Mouse (Mus musculus) limb, embryonic 15.5 days (tissue): ENCODE data around the gene Rab8b. TPM values are rescaled to one million over a fixed set of nuclear protein-coding genes. Genes with fewer than 3 reads are reported as not detected.
A peak's percentile ranks its signal among the peaks of the same experiment; 100 is the strongest.
"Not testable (repeated sequence)": the region's sequence is repeated elsewhere in the genome, so short reads cannot be mapped to it uniquely, and the experiment has no call there.

Source experiments
- ATAC-seq: fragments of 200-750 bp; cut with Nextera tagmentation; 2 replicates; pipeline ENCODE4 v1.8.0; 2017; ENCODE audit warnings: low read depth, moderate TSS enrichment; ENCODE audit not compliant: insufficient number of reproducible peaks, low FRiP score, low TSS enrichment
- H3K27ac ChIP-seq: fragments of 300-500 bp; sonication (generic); 2 replicates; pipeline ENCODE4 v1.5.1; 2015; ENCODE audit warnings: moderate library complexity, mild to moderate bottlenecking, inconsistent platforms
- H3K27me3 ChIP-seq: fragments of 300-500 bp; sonication (generic); 2 replicates; pipeline ENCODE4 v1.6.1; 2015; ENCODE audit warnings: inconsistent platforms
- H3K36me3 ChIP-seq: fragments of 300-500 bp; sonication (generic); 2 replicates; pipeline ENCODE4 v1.6.1; 2015; ENCODE audit warnings: inconsistent platforms
- H3K4me1 ChIP-seq: fragments of 300-500 bp; sonication (generic); 2 replicates; pipeline ENCODE4 v1.6.1; 2015; ENCODE audit warnings: inconsistent platforms
- H3K4me2 ChIP-seq: fragments of 300-500 bp; sonication (generic); 2 replicates; pipeline ENCODE4 v1.6.1; 2015; ENCODE audit warnings: mild to moderate bottlenecking, inconsistent platforms
- H3K4me3 ChIP-seq: fragments of 300-500 bp; sonication (generic); 2 replicates; pipeline ENCODE4 v1.5.1; 2015; ENCODE audit warnings: mild to moderate bottlenecking, inconsistent platforms
- H3K9ac ChIP-seq: fragments of 300-500 bp; sonication (generic); 2 replicates; pipeline ENCODE4 v1.6.1; 2015; ENCODE audit warnings: inconsistent platforms
- H3K9me3 ChIP-seq: fragments of 300-500 bp; sonication (generic); 2 replicates; pipeline ENCODE4 v1.6.1; 2016; ENCODE audit warnings: inconsistent platforms
- WGBS: fragments of 180-500 bp; shearing (Covaris S2); methylation state at CpG from one replicate; pipeline ENCODE4 v1.1.7; 2015; 5-methylcytosine and 5-hydroxymethylcytosine counted together
- polyA plus RNA-seq: library from polyadenylated mRNA; unstranded; fragments of >200 nt; fragmentation: Nextera tagmentation; extraction: Ambion mirVana; gene quantifications from 2 replicates; pipeline ENCODE4 v1.2.1, GENCODE M21; 2015

Gene Rab8b
- polyA plus RNA-seq, 1 experiment from 2014 or later = 27.3 TPM

DNA sequence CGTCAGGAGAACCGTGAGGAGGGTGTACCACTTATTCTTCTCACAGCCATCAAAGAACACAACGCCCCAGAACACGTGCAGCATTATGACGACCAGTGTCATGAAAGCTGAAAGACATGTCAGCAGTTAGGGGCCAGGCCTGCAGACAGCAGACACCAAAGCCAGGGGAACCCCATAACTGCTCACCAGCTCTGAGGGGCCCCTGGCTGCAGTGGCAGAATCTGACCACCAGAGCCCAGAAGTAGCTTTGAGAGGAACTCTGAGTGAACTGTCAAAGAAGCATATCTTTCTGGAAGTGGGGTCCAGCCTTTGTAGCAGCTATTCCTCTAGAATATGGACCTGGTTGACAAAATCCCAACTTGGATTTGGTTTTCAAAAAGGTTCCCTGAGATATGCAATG, 97.2 kb downstream of the Rab8b start:
- H3K9me3 ChIP-seq, ATAC-seq, H3K9ac ChIP-seq, H3K4me3 ChIP-seq, H3K36me3 ChIP-seq, H3K27ac ChIP-seq, H3K4me2 ChIP-seq, H3K27me3 ChIP-seq, H3K4me1 ChIP-seq: not testable (repeated sequence)
- 57% methylated on average over 1 of the region's 5 CpGs for WGBS

DNA sequence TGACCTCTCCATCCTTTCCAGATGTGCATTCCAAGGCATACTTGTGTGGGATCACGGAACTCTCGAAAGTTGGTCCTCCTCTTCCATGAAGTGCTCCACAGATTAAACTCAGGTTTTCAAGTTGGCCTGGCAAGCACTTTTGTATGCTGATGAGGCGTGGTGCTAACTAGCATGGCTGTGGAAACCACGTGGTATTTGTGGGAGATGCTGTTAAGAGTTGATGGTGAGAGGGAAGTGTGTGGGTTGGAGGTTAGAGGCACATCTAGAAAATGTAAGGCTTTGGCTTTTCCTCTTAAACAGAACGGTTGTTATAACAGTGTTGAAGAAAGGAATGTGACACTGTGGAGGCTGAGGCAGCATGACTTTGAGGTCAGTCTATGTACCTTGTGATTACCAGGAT, 98.5 kb downstream of the Rab8b start:
- Histone ChIP-seq H3K9me3 (no peaks in the 10 kb centered on the region), H3K4me1 (no peaks in the 10 kb centered on the region), H3K9ac (no peak overlapping the region), H3K4me3 (no peak overlapping the region), H3K27me3 (no peaks in the 10 kb centered on the region), H3K27ac (no peak overlapping the region), H3K4me2 (no peak overlapping the region), H3K36me3 (no peaks in the 10 kb centered on the region)
- ATAC-seq = no peak
- WGBS = 65% methylated on average over 5 of the region's 5 CpGs

DNA sequence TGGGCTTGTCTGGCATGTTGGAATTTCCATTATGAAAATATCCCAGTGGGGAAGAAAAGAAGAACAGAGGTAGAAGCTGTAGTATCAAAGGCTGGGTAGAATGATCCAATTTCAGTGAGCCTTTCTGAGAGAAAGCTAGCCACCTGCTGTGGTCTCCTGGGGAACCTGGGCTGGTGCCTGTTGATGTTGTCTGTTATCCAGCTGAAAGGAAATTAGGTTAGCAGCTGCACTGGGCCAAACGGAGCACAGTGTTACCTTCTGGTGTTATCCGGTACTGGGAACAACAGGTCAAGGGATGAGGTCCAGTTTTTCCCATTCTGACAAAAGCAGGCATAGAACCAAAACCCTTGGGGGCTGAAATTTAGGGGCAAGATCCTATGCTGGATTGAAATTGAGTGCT, 106.1 kb downstream of the Rab8b start:
- ATAC-seq = no peak
- Histone ChIP-seq H3K4me1 (no peaks in the 10 kb centered on the region), H3K36me3 (no peaks in the 10 kb centered on the region), H3K27me3 (no peaks in the 10 kb centered on the region), H3K4me2 (no peak overlapping the region), H3K9ac (no peak overlapping the region), H3K9me3 (no peaks in the 10 kb centered on the region), H3K27ac (no peak overlapping the region), H3K4me3 (no peak overlapping the region)
- 30% methylated on average over 2 of the region's 2 CpGs for WGBS

DNA sequence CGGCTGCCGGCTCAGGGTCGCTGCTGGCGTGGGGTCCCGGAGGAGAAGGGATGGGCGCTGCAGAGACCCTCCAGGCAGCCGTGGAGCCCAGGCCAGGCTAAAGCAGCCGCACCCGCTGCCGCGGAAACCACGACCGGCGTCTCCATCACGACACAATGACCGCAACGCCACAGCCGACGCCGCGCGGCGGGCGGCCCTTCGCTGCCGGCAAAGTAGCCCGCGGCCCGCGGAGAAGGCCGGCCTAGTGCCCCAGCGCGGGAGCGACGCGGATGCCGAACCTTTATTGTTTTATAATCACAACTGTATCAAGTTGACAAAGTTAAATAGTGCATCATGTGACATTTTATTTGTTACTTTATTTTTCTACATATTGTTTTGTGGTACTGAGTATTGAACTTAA, 113.5 kb downstream of the Rab8b start:
- H3K4me1 ChIP-seq, H3K27ac ChIP-seq, H3K36me3 ChIP-seq, H3K27me3 ChIP-seq, H3K9me3 ChIP-seq, H3K9ac ChIP-seq, ATAC-seq: not testable (repeated sequence)
- WGBS = 6% methylated on average over 30 of the region's 37 CpGs
- H3K4me3 ChIP-seq = peak overlapping the region; percentile 31
- H3K4me2 ChIP-seq = peak overlapping the region; percentile 51

DNA sequence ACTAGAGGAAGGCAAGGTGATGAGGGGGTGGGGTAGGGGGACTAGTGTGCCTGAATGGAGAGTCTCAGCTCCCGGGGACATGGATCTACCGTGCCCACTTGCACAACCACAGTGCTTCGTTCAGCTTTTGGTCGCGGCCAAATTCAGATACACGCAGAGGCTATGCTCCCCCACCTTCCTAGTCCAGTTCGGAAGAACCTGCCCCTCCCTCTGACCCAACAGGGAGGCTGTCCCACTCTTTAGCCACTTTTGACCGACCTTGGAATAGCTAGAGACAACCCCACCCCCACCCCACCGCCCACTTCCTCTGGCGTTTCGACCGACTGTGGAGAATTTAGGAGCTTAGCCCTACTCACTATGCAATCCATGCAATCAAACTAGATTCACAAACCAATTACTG, 117.5 kb downstream of the Rab8b start:
- Histone ChIP-seq H3K27me3 (peaks cover 7% of the 10 kb centered on the region; the same call in 1 of the 2 replicates), H3K4me3 (no peak overlapping the region), H3K4me2 (no peak overlapping the region), H3K9me3 (no peaks in the 10 kb centered on the region), H3K4me1 (no peaks in the 10 kb centered on the region), H3K9ac (no peak overlapping the region), H3K27ac (no peak overlapping the region), H3K36me3 (no peaks in the 10 kb centered on the region)
- no peak for ATAC-seq
- 44% methylated on average over 12 of the region's 12 CpGs for WGBS

- H3K4me1 ChIP-seq = peaks cover 8% of the 10 kb centered on the region
- no peaks in the 10 kb centered on the region for H3K27me3 ChIP-seq
- no peaks in the 10 kb centered on the region for H3K36me3 ChIP-seq
- H3K4me3 ChIP-seq = peak within 1 kb of the TSS; percentile 79
- peak within 1 kb of the TSS; percentile 84 for H3K4me2 ChIP-seq
- ATAC-seq = no peak
- H3K27ac ChIP-seq = peak within 1 kb of the TSS; percentile 93
- no peaks in the 10 kb centered on the region for H3K9me3 ChIP-seq
- WGBS = 65% methylated on average over 5 of the region's 5 CpGs
- peak within 1 kb of the TSS; percentile 5; the same call in 1 of the 2 replicates for H3K9ac ChIP-seq
These were observed 122.7 kb downstream of the Rab8b start, which contains the start of gene Gm10647 for GRCm38 (mm10) chr9:66796739-66797138. Gm10647 (plus strand) TSS chr9:66797039.

DNA sequence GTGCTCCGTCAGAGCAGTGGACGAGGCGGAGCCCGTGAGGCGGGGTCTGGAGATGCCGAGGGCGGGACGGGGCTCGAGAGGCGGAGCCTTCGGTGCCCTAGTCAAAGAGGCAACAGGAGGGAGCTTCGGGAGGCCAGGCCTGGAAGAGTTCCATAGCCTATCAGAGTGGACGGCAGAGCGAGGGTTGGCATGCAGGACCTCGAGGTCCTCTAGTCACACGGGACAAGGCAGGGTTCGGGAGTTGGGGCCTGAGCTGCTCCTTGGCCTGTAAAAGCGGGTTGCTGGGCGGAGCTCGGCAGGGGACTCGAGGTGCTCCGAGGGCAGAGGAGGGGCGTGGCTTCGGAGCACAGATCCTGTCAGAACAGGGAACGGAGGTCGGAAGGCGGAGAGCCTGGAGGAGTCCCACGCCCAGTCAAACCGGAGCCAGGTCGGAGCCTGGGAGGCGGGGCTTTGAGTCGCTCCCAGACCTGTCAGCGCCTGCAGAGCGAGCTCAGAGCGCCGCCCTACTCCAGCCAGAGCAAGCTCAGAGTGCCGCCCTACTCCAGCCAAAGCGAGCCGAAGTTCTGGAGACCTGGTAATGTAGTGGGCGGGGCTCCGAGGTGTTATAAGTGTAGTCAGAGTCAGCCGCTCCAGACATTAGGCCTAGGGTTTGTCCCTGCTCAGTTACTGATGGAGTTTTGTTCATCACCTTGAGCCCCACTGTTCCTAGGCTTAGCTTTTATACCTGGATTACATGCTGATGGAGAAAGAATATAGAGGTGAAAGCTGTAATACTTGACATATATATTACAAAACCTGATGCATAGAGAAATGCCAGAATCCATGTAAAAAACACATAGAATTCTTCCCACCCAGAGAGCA, 123.8 kb downstream of the Rab8b start, which contains the start of gene Aph1b:
Aph1b (minus strand) TSS at position 27 of the 861 bp plus-strand sequence.
- Histone ChIP-seq H3K9me3 (no peaks in the 10 kb centered on the region), H3K36me3 (no peaks in the 10 kb centered on the region), H3K4me3 (peak within 1 kb of the TSS; percentile 79), H3K9ac (peak within 1 kb of the TSS; percentile 69), H3K4me2 (peak within 1 kb of the TSS; percentile 84), H3K27me3 (no peaks in the 10 kb centered on the region), H3K27ac (peak within 1 kb of the TSS; percentile 93), H3K4me1 (peaks cover 8% of the 10 kb centered on the region)
- peak; percentile 98 for ATAC-seq
- under 1% methylated on average over 42 of the region's 42 CpGs for WGBS

DNA sequence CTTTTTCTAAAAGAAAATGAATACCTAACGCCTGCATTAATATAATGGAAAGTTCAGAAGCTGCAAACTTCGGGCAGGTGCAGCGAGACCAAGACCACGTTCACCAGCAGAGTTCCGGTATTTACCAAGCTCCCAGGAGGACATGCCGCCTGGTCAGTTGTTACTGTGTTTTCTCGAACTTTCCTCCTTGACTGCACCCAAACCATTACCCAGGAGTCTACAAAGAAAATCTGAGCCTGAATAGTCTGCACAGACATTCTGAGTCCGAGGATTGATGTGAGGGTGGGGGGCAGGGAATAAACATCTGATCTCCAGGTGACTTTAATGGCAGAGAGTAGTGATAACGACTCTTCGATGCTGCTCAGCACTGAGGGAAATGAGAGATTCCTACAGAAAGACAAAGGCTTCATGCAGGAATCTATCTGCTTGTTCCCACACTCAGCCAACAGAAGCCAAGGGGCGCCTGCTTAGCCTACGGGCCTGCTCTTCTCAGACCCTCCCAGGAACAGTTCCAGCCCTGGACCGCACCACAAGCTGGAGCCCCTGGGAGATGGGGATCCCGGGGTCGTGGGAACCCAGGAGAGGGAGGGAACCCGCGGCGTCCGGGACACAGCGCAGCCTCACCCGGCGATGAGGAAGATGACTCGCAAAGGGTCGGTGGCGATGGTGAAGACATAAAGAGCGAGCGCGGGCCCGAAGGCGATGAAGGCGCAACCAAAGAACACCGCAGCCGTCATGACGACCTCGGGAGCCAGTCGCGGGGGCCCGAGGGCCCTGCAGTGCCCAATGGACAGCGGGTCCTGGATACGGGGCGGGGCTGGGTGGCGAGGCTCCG, 124.6 kb downstream of the Rab8b start:
- H3K27me3 ChIP-seq = no peaks in the 10 kb centered on the region
- H3K9me3 ChIP-seq = no peaks in the 10 kb centered on the region
- ATAC-seq = peak; percentile 12; the same call in 1 of the 2 replicates
- H3K4me2 ChIP-seq = peak overlapping the region; percentile 84
- peak overlapping the region; percentile 93 for H3K27ac ChIP-seq
- H3K4me3 ChIP-seq = peak overlapping the region; percentile 79
- peaks cover 8% of the 10 kb centered on the region for H3K4me1 ChIP-seq
- WGBS = 1% methylated on average over 43 of the region's 43 CpGs
- H3K36me3 ChIP-seq = peaks cover 6% of the 10 kb centered on the region
- peak overlapping the region; percentile 69 for H3K9ac ChIP-seq

Other genes starting within 250 kb of the Rab8b start
- 33.6 and 33.9 TPM in 2 replicates for gene Car12, start 206.0 kb downstream of the Rab8b start, polyA plus RNA-seq
- 10.1 and 11.0 TPM in 2 replicates for gene Aph1b, start 124.2 kb downstream of the Rab8b start, polyA plus RNA-seq
- gene Gm10647, start 122.6 kb downstream of the Rab8b start, polyA plus RNA-seq = 0.60 and 0.81 TPM in 2 replicates
- 3.8 and 4.8 TPM in 2 replicates for gene Aph1c, start 85.0 kb downstream of the Rab8b start, polyA plus RNA-seq
- 572 and 601 TPM in 2 replicates for gene Rps27l, start 26.4 kb upstream of the Rab8b start, polyA plus RNA-seq
- gene Lactb, start 55.8 kb upstream of the Rab8b start, polyA plus RNA-seq = 5.9 and 7.9 TPM in 2 replicates
- 710 and 1,010 TPM in 2 replicates for gene Tpm1, start 129.7 kb upstream of the Rab8b start, polyA plus RNA-seq